Mouse (Mus musculus) ES-E14 (cell line): ENCODE measurements around the gene Pold3.

Experiments used
- CHD2 ChIP-seq: IDR thresholded peaks from 2 replicates; pipeline ENCODE4 v1.6.1; 2014; ENCODE audit warnings: mild to moderate bottlenecking, low read depth, low read length, inconsistent platforms
- HCFC1 ChIP-seq: IDR thresholded peaks from 2 replicates; pipeline ENCODE4 v1.6.1; 2012; ENCODE audit warnings: low read length, inconsistent platforms, borderline replicate concordance; ENCODE audit not compliant: insufficient read depth
- MAFK ChIP-seq: IDR thresholded peaks from 2 replicates; pipeline ENCODE4 v1.6.1; 2014; ENCODE audit warnings: mild to moderate bottlenecking, low read depth, low read length, inconsistent platforms; ENCODE audit not compliant: insufficient read depth

- TF ChIP-seq CHD2 (no peak), HCFC1 (no peak), MAFK (no peak)
Measured at GRCm38 (mm10) chr7:100036050-100036449, 85.3 kb downstream of the Pold3 start.
